Mouse (Mus musculus) G1E (cell line): ENCODE data around the gene Foxn4.

Source experiments
- CTCF ChIP-seq: IDR thresholded peaks from 2 replicates; pipeline ENCODE4 v1.5.1; 2012; ENCODE audit warnings: low read depth, low read length, inconsistent platforms, mixed read lengths
- GATA1 ChIP-seq: IDR thresholded peaks from 2 replicates; pipeline ENCODE4 v1.6.1; 2012; ENCODE audit warnings: borderline replicate concordance, low read length, inconsistent platforms, mixed read lengths
- GATA2 ChIP-seq: IDR thresholded peaks from 2 replicates; pipeline ENCODE4 v1.6.1; 2012; ENCODE audit warnings: low read depth, low read length, inconsistent platforms, borderline replicate concordance
- POLR2AphosphoS5 ChIP-seq: IDR thresholded peaks from 2 replicates; pipeline ENCODE4 v1.6.1; 2012; ENCODE audit warnings: low read depth, low read length, inconsistent platforms; ENCODE audit not compliant: insufficient replicate concordance
- TAL1 ChIP-seq: conservative IDR thresholded peaks from 2 replicates; pipeline ENCODE4 v1.6.1; 2012; ENCODE audit warnings: low read depth, low read length, inconsistent platforms, mixed read lengths

GRCm38 (mm10) chr5:114290004-114290403, 16.4 kb upstream of the Foxn4 start:
- TF ChIP-seq CTCF (no peak), GATA1 (no peak), GATA2 (no peak), TAL1 (no peak), POLR2AphosphoS5 (no peak)
